Mouse (Mus musculus): ENCODE data around the gene Bloc1s1. TPM values are rescaled to one million over a fixed set of nuclear protein-coding genes. Genes with fewer than 3 reads are reported as not detected.

Gene Bloc1s1
- polyA plus RNA-seq, 1 experiment from 2014 or later = 248 TPM

GRCm38 (mm10) chr10:128895952-128896693 lies 27.7 kb downstream of the Bloc1s1 start:
- H3K9ac ChIP-seq (ENCODE audit: low read depth, low read length) = no peak overlapping the region
- no peak overlapping the region for H3K27ac ChIP-seq (ENCODE audit: low read depth, low read length)

GRCm38 (mm10) chr10:128895437-128895836 lies 28.4 kb downstream of the Bloc1s1 start:
- peak overlapping the region; percentile 37 for H3K4me2 ChIP-seq (replicated peaks; ENCODE audit: low read depth)
- no peak overlapping the region for H3K9ac ChIP-seq (ENCODE audit: low read depth, low read length)
- H3K27me3 ChIP-seq (replicated peaks; ENCODE audit: control insufficient read depth, insufficient read depth, low read length) = peaks cover 19% of the 10 kb centered on the region
- H3K4me3 ChIP-seq (ENCODE audit: low read depth, low read length) = no peak overlapping the region
- under 1% methylated on average over 9 of the region's 9 CpGs for WGBS
- no peaks in the 10 kb centered on the region for H3K36me3 ChIP-seq (ENCODE audit: control insufficient read depth, insufficient read depth)
- peak; percentile 84 for TF ChIP-seq CTCF (IDR thresholded peaks at IDR 0.05; ENCODE audit: low read depth)
- no peak overlapping the region for H3K27ac ChIP-seq (ENCODE audit: low read depth, low read length)
- no peaks in the 10 kb centered on the region for H3K9me3 ChIP-seq (ENCODE audit: control insufficient read depth)
- peak; percentile 52; the same call in 1 of the 2 replicates for ATAC-seq
- H3K4me1 ChIP-seq (replicated peaks; ENCODE audit: control insufficient read depth, insufficient read depth, low read length) = no peaks in the 10 kb centered on the region

More at GRCm38 (mm10) chr10:128895952-128896693, 27.7 kb downstream of the Bloc1s1 start:
- Histone ChIP-seq H3K4me3 (ENCODE audit: low read depth, low read length) (no peak overlapping the region), H3K36me3 (ENCODE audit: control insufficient read depth, insufficient read depth) (no peaks in the 10 kb centered on the region), H3K4me1 (replicated peaks; ENCODE audit: control insufficient read depth, insufficient read depth, low read length) (no peaks in the 10 kb centered on the region), H3K4me2 (replicated peaks; ENCODE audit: low read depth) (peak overlapping the region; percentile 37), H3K27me3 (replicated peaks; ENCODE audit: control insufficient read depth, insufficient read depth, low read length) (peaks cover 19% of the 10 kb centered on the region), H3K9me3 (ENCODE audit: control insufficient read depth) (no peaks in the 10 kb centered on the region)
- ATAC-seq = 0 out of 2 replicates have a peak, but pooled peaks have one; percentile 20
- WGBS = 16% methylated on average over 17 of the region's 17 CpGs
- TF ChIP-seq CTCF (IDR thresholded peaks at IDR 0.05; ENCODE audit: low read depth) = no peak

GRCm38 (mm10) chr10:128892246-128892645 lies 31.6 kb downstream of the Bloc1s1 start:
- H3K4me1 ChIP-seq (replicated peaks; ENCODE audit: control insufficient read depth, insufficient read depth, low read length) = no peaks in the 10 kb centered on the region
- no peaks in the 10 kb centered on the region for H3K9me3 ChIP-seq (ENCODE audit: control insufficient read depth)
- ATAC-seq = no peak
- no peak overlapping the region for H3K27ac ChIP-seq (ENCODE audit: low read depth, low read length)
- H3K4me2 ChIP-seq (replicated peaks; ENCODE audit: low read depth) = peak overlapping the region; percentile 100
- peak overlapping the region; percentile 53 for H3K4me3 ChIP-seq (ENCODE audit: low read depth, low read length)
- no peaks in the 10 kb centered on the region for H3K36me3 ChIP-seq (ENCODE audit: control insufficient read depth, insufficient read depth)
- 0 out of 2 replicates have a peak overlapping the region, but pooled peaks have one; percentile 2 for H3K9ac ChIP-seq (ENCODE audit: low read depth, low read length)
- peaks cover 19% of the 10 kb centered on the region for H3K27me3 ChIP-seq (replicated peaks; ENCODE audit: control insufficient read depth, insufficient read depth, low read length)
- 9% methylated on average over 9 of the region's 9 CpGs for WGBS
- TF ChIP-seq CTCF (IDR thresholded peaks at IDR 0.05; ENCODE audit: low read depth) = no peak

- ATAC-seq = peak; percentile 30
- Histone ChIP-seq H3K4me2 (replicated peaks; ENCODE audit: low read depth) (peak within 1 kb of the TSS; percentile 100), H3K27ac (ENCODE audit: low read depth, low read length) (peak within 1 kb of the TSS; percentile 43; the same call in 1 of the 2 replicates), H3K4me3 (ENCODE audit: low read depth, low read length) (peak within 1 kb of the TSS; percentile 53), H3K27me3 (replicated peaks; ENCODE audit: control insufficient read depth, insufficient read depth, low read length) (peaks cover 17% of the 10 kb centered on the region), H3K4me1 (replicated peaks; ENCODE audit: control insufficient read depth, insufficient read depth, low read length) (no peaks in the 10 kb centered on the region), H3K36me3 (ENCODE audit: control insufficient read depth, insufficient read depth) (no peaks in the 10 kb centered on the region), H3K9me3 (ENCODE audit: control insufficient read depth) (no peaks in the 10 kb centered on the region), H3K9ac (ENCODE audit: low read depth, low read length) (peak within 1 kb of the TSS; percentile 60)
- TF ChIP-seq CTCF (IDR thresholded peaks at IDR 0.05; ENCODE audit: low read depth) = peak; percentile 36; the same call in 1 of the 2 replicates
- WGBS = under 1% methylated on average over 60 of the region's 89 CpGs
Measured at GRCm38 (mm10) chr10:128891296-128892094, 32.3 kb downstream of the Bloc1s1 start, which contains the start of gene Gdf11. TSS of gene Gdf11 (minus strand) at chr10:128891718.

GRCm38 (mm10) chr10:128890383-128891295 lies 33.2 kb downstream of the Bloc1s1 start:
- no peaks in the 10 kb centered on the region for H3K4me1 ChIP-seq (replicated peaks; ENCODE audit: control insufficient read depth, insufficient read depth, low read length)
- peak overlapping the region; percentile 100 for H3K4me2 ChIP-seq (replicated peaks; ENCODE audit: low read depth)
- no peak; the same call in 1 of the 2 replicates for ATAC-seq
- peak overlapping the region; percentile 60 for H3K9ac ChIP-seq (ENCODE audit: low read depth, low read length)
- H3K27ac ChIP-seq (ENCODE audit: low read depth, low read length) = no peak overlapping the region
- H3K27me3 ChIP-seq (replicated peaks; ENCODE audit: control insufficient read depth, insufficient read depth, low read length) = peaks cover 9% of the 10 kb centered on the region; the same call in 1 of the 2 replicates
- H3K36me3 ChIP-seq (ENCODE audit: control insufficient read depth, insufficient read depth) = 0 out of 2 replicates have a peak, but pooled peaks cover 3% of the 10 kb centered on the region
- peak overlapping the region; percentile 53 for H3K4me3 ChIP-seq (ENCODE audit: low read depth, low read length)
- 2% methylated on average over 40 of the region's 40 CpGs for WGBS
- TF ChIP-seq CTCF (IDR thresholded peaks at IDR 0.05; ENCODE audit: low read depth) = no peak
- H3K9me3 ChIP-seq (ENCODE audit: control insufficient read depth) = no peaks in the 10 kb centered on the region
